Mouse (Mus musculus): ENCODE results near the gene Crhbp. TPM values are rescaled to one million over a fixed set of nuclear protein-coding genes. Genes with fewer than 3 reads are reported as not detected.

Crhbp gene
- polyA plus RNA-seq, 1 experiment from 2014 or later, result not detected

DNA sequence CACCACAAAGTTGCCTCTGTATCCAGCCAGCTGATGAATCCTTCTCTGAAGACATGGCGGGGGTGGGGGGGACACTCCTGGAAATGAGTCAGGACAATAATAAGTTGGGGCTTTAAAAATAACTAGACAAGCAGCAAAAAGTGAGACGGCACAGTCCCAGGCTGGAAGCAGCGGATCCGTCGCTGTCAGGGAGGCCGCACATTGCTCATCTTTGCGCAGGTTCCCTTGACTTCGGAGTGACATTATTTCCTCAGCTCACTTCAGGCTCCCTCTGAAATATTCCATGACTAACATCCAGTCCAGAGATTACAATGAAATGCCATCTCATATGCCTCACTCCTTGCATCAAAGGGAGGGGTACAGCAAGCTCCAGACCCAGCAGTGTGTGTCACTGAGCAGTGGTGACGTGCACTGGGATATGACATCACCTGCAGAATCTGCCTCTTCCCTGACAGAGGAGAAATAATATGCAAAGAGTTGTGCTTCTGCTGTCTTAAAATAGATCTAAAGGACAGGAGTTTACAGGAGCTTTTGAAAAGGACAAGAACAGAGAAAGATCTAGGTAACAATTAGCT lies 6.0 kb upstream of the Crhbp start:
- CTCF ChIA-PET, result interaction anchor here (2.7 kb wide), 1 partner anchor 30 kb away, joined by 7 read pairs; no protein-coding TSS in a partner anchor
- DNase-seq (ENCODE audit: low read depth, low spot score) (peak; percentile 24), ATAC-seq (no peak)
- in situ Hi-C loops (cut with MboI; ENCODE audit: low pct_unique_long_range_greater_than_20kb), result no loop called here
- no peak for TF ChIP-seq CTCF (IDR thresholded peaks at IDR 0.05)
- POLR2A ChIA-PET, result no interaction called here
- no peaks in the 10 kb centered on the region for H3K27me3 ChIP-seq

DNA sequence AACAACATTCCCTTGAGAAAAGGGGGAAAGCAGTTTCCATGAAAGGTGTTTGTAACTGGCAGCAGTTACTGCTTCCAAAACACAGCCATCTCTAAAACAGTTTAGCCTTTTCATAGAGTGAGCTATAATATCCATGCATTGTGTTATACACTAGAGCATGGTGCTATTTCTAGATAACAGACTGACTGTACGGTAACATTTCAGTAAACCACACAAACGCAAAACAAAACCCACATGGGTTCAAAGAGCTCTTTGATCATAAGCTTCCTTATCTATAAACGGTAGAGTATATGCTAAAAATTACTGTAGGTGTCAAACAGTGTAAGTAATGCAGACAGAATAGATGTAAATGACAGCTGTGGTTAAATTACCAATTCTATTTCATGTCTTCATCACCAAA lies 5.0 kb upstream of the Crhbp start:
- ATAC-seq, result no peak
- in situ Hi-C loops (cut with MboI; ENCODE audit: low pct_unique_long_range_greater_than_20kb), result no loop called here
- TF ChIP-seq CTCF (IDR thresholded peaks at IDR 0.05), result no peak
- no peaks in the 10 kb centered on the region for H3K27me3 ChIP-seq
- CTCF ChIA-PET, result interaction anchor here (0.8 to 2.7 kb wide), 3 partner anchors 11 to 31 kb away, joined by 3 to 7 read pairs (median 7); no protein-coding TSS in a partner anchor
- POLR2A ChIA-PET, result interaction anchor here (0.6 kb wide), 1 partner anchor 1717 kb away, joined by 3 read pairs; no protein-coding TSS in a partner anchor
- DNase-seq (ENCODE audit: low read depth, low spot score), result no peak

DNA sequence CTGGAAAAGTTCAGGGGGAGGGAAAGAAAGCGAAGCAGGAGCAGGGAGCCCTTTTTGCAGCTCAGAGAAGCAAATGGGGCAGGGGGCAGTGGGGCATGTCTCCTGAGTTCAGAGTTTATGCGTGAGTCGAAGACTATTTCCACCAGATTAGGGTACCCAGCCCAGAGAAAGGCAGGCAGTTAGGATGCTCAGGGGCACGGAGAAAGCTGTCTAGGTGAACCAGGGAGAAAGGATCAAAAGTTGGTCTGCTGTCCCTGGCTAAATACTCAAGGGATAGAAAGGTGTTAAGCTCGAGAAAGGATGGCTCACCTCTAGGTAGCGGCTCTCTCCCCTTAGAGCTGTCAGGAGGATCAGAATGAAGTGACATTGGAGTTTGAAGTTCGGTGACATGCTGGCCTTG lies 433 bp downstream of the Crhbp start:
- H3K27me3 ChIP-seq, result peaks cover 6% of the 10 kb centered on the region
- no peak for TF ChIP-seq CTCF (IDR thresholded peaks at IDR 0.05)
- in situ Hi-C loops (cut with MboI; ENCODE audit: low pct_unique_long_range_greater_than_20kb), result no loop called here
- ATAC-seq, result no peak
- CTCF ChIA-PET, result no interaction called here
- DNase-seq (ENCODE audit: low read depth, low spot score), result no peak
- POLR2A ChIA-PET, result no interaction called here

DNA sequence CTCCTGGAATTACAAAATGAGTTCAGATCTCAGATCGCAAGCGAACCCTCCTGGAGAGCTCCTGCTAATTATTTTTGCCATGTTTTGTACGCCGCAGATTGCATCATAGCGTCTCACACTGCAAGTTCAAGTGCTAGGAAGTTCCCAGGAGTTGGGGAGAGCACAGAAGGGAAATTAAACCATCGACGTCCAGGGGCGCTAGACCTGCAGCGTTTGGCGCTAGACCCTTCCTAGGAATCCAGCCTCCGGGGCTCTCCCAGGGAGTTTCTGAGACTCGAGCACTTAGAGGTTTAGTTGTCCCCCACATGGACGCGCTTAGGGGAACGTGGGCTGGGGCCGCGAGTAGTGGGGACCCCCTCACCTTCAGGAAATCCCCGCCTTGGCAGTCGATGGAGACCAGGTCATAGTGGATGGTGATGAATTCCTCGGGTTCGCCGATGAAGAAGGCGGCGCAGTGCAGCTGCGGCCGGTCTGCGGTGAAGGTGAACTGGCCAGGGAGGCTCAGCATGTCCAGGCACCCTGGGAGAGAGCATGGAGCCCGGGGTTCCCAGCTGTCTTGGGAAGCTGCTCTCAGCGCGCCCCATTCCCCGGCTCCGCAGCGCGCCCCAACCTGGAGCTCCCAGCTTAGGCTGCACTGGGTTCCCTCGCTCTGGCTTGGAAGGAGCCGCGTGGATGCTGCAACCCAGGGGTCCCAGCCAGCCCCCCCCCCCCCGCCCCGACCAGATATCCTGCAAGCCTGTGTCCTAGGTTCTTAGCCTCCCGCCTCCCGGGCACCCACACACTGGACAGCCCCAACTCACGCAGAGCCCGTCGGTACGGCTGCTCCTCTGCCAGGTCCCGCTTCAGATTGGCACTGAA lies 1.1 kb downstream of the Crhbp start:
- in situ Hi-C loops (cut with MboI; ENCODE audit: low pct_unique_long_range_greater_than_20kb), result no loop called here
- no peak for TF ChIP-seq CTCF (IDR thresholded peaks at IDR 0.05)
- peaks cover 6% of the 10 kb centered on the region for H3K27me3 ChIP-seq
- no peak for DNase-seq (ENCODE audit: low read depth, low spot score)
- ChIA-PET CTCF (no interaction called here), POLR2A (no interaction called here)
- no peak for ATAC-seq

DNA sequence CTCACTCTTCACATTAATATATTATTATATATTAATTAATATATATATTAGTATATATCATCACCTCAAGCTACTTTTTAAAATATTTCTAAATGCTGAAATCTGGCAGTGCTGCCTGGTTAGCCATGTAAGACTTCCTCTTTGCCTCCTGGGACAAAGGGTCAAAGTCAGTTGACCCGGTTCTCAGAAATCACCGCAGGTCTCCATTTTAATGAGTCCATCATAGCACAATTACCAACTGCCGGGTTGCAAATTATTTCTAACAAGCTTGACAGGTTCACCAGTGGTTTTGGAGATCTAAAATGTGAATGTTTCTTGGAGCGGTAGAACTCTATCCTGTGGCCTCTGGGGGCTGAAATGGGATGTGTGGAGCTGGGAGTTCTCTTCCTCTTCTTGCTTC lies 1.8 kb downstream of the Crhbp start:
- DNase-seq (ENCODE audit: low read depth, low spot score) (no peak), ATAC-seq (no peak)
- in situ Hi-C loops (cut with MboI; ENCODE audit: low pct_unique_long_range_greater_than_20kb), result no loop called here
- CTCF ChIA-PET, result no interaction called here
- peaks cover 6% of the 10 kb centered on the region for H3K27me3 ChIP-seq
- no peak for TF ChIP-seq CTCF (IDR thresholded peaks at IDR 0.05)
- POLR2A ChIA-PET, result no interaction called here

DNA sequence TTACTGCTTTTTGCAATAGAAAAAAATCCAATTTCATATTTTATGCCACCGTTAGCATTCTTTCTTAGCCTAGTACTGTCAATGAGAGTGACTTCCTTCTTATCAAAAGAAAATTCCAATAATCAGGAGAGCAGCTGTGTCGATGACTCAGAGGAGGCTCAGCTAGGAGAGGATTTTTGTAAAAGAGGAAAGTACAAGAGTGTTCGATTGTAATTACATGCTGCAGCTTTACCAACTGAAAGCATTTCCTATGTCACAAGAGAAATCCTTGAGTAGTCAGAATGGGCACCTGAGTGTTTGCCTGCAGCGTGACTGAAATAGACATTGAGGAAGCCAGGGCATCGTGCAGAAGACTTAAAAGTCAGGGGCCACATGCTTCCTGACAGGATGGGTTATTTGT lies 5.2 kb downstream of the Crhbp start:
- ChIA-PET POLR2A (no interaction called here), CTCF (interaction anchor here (2.3 kb wide), 1 partner anchor 9 kb away, joined by 7 read pairs; no protein-coding TSS in a partner anchor)
- in situ Hi-C loops (cut with MboI; ENCODE audit: low pct_unique_long_range_greater_than_20kb), result no loop called here
- no peak for TF ChIP-seq CTCF (IDR thresholded peaks at IDR 0.05)
- DNase-seq (ENCODE audit: low read depth, low spot score), result no peak
- ATAC-seq, result no peak
- peaks cover 10% of the 10 kb centered on the region for H3K27me3 ChIP-seq

DNA sequence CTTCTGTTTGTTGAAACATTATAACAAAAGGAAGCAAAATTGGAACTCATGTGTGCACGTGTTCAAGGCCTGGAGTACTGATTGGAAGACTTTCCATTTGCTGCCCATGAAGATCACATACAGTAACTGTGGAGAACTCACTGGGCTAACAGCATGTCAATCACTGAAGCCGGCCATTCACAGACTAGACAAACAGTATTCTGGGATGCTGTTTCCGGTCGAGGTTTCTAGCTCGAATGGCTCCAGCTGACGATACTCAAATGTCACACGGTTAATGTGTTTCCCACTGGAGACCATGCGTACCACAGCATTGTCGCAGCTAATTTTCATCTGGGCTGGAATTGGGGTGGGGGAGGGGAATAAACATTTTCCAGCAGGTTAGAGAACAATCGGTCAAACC lies 13.0 kb downstream of the Crhbp start:
- H3K27me3 ChIP-seq, result peaks cover 8% of the 10 kb centered on the region
- ChIA-PET CTCF (interaction anchor here (0.8 kb wide), 1 partner anchor 14 kb away, joined by 4 read pairs; no protein-coding TSS in a partner anchor), POLR2A (no interaction called here)
- ATAC-seq (no peak), DNase-seq (ENCODE audit: low read depth, low spot score) (no peak)
- no peak for TF ChIP-seq CTCF (IDR thresholded peaks at IDR 0.05)
- in situ Hi-C loops (cut with MboI; ENCODE audit: low pct_unique_long_range_greater_than_20kb), result no loop called here

DNA sequence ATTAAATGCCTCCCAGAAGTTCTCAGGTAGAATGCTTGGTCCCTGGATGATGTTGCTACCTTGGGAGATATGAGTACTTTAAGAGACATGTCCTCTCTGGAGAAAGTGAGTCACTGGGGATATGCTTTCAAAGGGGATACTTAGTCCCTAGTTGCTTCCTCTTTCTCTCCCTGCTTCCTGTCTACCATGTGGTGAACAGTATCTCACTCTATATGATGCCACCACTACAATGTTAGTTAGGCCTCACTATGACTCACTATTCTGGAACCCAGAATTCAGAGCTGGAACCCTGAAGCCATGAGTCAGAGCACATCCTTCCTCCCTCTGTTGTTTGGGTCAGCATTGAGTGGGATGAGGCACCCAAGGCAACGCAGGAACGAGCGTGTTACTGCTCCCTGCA lies 17.2 kb downstream of the Crhbp start:
- in situ Hi-C loops (cut with MboI; ENCODE audit: low pct_unique_long_range_greater_than_20kb), result no loop called here
- POLR2A ChIA-PET, result no interaction called here
- H3K27me3 ChIP-seq, result peaks cover 4% of the 10 kb centered on the region
- DNase-seq (ENCODE audit: low read depth, low spot score) (no peak), ATAC-seq (no peak)
- CTCF ChIA-PET, result no interaction called here
- no peak for TF ChIP-seq CTCF (IDR thresholded peaks at IDR 0.05)

DNA sequence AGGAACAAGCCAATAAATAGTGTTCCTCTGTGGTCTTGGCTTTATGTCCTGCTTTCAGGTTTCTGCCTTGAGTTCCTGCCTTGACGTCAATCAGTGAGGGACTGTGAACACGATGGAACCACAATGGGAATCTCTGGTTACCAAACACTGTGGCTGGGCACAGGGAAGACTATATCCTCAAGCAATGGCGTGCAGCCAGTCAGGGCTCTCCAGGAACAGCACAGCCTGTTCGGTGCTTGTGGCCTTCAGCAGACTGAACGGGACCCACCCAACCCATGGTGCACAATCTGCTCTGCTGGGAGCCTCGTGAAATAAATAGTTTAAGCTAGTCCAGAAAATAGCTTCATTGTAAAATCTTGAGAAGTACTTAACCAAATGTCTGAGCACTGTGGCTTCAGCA lies 18.3 kb downstream of the Crhbp start:
- CTCF ChIA-PET, result no interaction called here
- TF ChIP-seq CTCF (IDR thresholded peaks at IDR 0.05), result no peak
- in situ Hi-C loops (cut with MboI; ENCODE audit: low pct_unique_long_range_greater_than_20kb), result no loop called here
- ATAC-seq (no peak), DNase-seq (ENCODE audit: low read depth, low spot score) (no peak)
- POLR2A ChIA-PET, result no interaction called here
- peaks cover 4% of the 10 kb centered on the region for H3K27me3 ChIP-seq

DNA sequence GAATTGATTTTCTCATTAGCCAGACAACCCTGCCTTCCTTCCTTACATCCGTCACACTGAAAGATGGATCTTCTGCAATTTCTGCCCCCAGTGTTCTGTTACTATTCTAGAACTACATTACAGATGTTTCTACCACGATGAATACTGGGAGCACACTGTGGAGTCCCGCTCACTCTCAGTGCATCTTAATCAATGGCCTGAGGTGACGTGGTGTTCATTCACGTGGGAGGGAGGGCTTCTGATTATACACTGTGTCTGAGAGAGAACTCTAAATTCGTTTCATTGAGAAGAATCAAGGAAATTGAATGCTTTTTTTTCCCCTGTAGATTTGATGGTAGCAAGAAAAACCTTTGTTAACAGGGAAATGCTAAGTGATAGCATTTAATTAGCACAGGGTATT lies 19.2 kb downstream of the Crhbp start:
- DNase-seq (ENCODE audit: low read depth, low spot score) (no peak), ATAC-seq (no peak)
- POLR2A ChIA-PET, result no interaction called here
- no peak for TF ChIP-seq CTCF (IDR thresholded peaks at IDR 0.05)
- H3K27me3 ChIP-seq, result peaks cover 4% of the 10 kb centered on the region
- CTCF ChIA-PET, result no interaction called here
- in situ Hi-C loops (cut with MboI; ENCODE audit: low pct_unique_long_range_greater_than_20kb), result no loop called here

DNA sequence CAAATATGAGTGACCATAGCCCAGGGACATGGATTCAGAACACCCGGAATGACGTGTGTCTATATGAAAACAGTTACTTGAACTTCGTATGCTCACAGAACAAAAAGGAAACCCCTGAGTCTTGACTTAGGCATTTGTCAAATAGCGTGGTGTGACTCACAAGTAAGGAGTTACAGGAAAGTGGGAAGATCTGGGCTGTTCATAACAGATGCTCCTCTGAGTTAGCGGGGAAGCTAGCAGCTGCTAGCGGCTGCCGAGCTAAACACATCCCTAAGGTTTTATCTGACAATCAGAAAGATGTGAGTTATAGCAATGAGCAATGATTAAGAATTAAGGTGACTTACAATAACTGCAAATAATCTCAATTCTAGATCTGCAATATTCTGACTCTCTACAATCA lies 19.8 kb downstream of the Crhbp start:
- ChIA-PET POLR2A (no interaction called here), CTCF (no interaction called here)
- no peak for DNase-seq (ENCODE audit: low read depth, low spot score)
- peaks cover 4% of the 10 kb centered on the region for H3K27me3 ChIP-seq
- in situ Hi-C loops (cut with MboI; ENCODE audit: low pct_unique_long_range_greater_than_20kb), result no loop called here
- no peak for ATAC-seq
- no peak for TF ChIP-seq CTCF (IDR thresholded peaks at IDR 0.05)

Measured in Patski (cell line).